Mouse (Mus musculus) cortical plate, adult 2 months (tissue): ENCODE measurements around the gene Rpl23a.

Experiments
- CTCF ChIP-seq: fragments of 200-500 bp; IDR thresholded peaks from 2 replicates; pipeline ENCODE4 v1.5.1; 2011; ENCODE audit warnings: mild to moderate bottlenecking, control low read depth, low read length; ENCODE audit not compliant: insufficient read depth; ENCODE audit errors: extremely low read depth
- POLR2A ChIP-seq: fragments of 200-500 bp; IDR thresholded peaks from 2 replicates; pipeline ENCODE4 v1.6.1; 2011; ENCODE audit warnings: mild to moderate bottlenecking, low read length, control low read depth; ENCODE audit not compliant: insufficient read depth; ENCODE audit errors: extremely low read depth

DNA sequence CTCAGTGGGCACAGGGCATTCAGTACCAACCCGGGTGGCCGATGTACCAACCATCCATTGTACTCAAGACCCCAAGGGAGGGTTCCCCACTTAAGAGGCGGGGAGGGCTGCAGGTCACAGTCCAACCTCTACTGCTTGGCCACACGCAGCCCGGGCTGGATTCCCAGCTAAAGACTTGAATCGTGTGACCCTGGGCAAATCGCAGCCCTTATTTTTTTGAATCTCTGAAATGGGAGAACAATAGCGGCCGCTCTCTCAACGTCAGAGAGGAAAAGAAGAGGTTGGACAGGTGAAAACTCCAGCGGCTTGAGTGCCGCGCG, 18.8 kb downstream of the Rpl23a start:
- TF ChIP-seq POLR2A (no peak), CTCF (no peak)
